Mouse (Mus musculus): ENCODE results near the gene Tmem38a. TPM values are rescaled to one million over a fixed set of nuclear protein-coding genes. Genes with fewer than 3 reads are reported as not detected.

The Tmem38a gene
- polyA plus RNA-seq (2017; shearing (Covaris generic)): 2.4 TPM

GRCm38 (mm10) chr8:72571611-72572473 is at the start of gene Tmem38a:
Gene Tmem38a, plus strand, starts transcription at chr8:72572055.

GRCm38 (mm10) chr8:72547802-72548643 is 23.8 kb upstream of the Tmem38a start, which contains the start of gene Med26:
Gene Med26, minus strand, starts transcription at chr8:72548270.

GRCm38 (mm10) chr8:72570633-72571610 is 933 bp upstream of the Tmem38a start, which contains the start of gene Smim7:
Gene Smim7, minus strand, starts transcription at chr8:72571088.

Other genes with a start within 250 kb of the Tmem38a start
- gene Eps15l1, start 150.6 kb upstream of the Tmem38a start, polyA plus RNA-seq (2017; shearing (Covaris generic)): 55.7 TPM
- 0.81 TPM for gene Calr3, start 128.2 kb upstream of the Tmem38a start, polyA plus RNA-seq (2017; shearing (Covaris generic))
- 9.3 TPM for gene 1700030K09Rik, start 128.2 kb upstream of the Tmem38a start, polyA plus RNA-seq (2017; shearing (Covaris generic))
- 109 TPM for gene Cherp, start 96.8 kb upstream of the Tmem38a start, polyA plus RNA-seq (2017; shearing (Covaris generic))
- gene Slc35e1, start 79.4 kb upstream of the Tmem38a start, polyA plus RNA-seq (2017; shearing (Covaris generic)): 54.4 TPM
- 19.1 TPM for gene Med26, start 23.8 kb upstream of the Tmem38a start, polyA plus RNA-seq (2017; shearing (Covaris generic))
- gene Smim7, start 967 bp upstream of the Tmem38a start, polyA plus RNA-seq (2017; shearing (Covaris generic)): 57.7 TPM
- gene Nwd1, start 74.7 kb downstream of the Tmem38a start, polyA plus RNA-seq (2017; shearing (Covaris generic)): 0.08 TPM
- 203 TPM for gene Sin3b, start 151.2 kb downstream of the Tmem38a start, polyA plus RNA-seq (2017; shearing (Covaris generic))
- gene F2rl3, start 189.8 kb downstream of the Tmem38a start, polyA plus RNA-seq (2017; shearing (Covaris generic)): 11.7 TPM